Mouse (Mus musculus) left cerebral cortex, adult 2 months (tissue): ENCODE measurements around the gene Eif3l. TPM values are rescaled to one million over a fixed set of nuclear protein-coding genes. Genes with fewer than 3 reads are reported as not detected.
A peak's percentile ranks its signal among the peaks of the same experiment; 100 is the strongest.

Source experiments
- DNase-seq, 2 experiments: peaks; one replicate each; pipeline ENCODE4 v3.0.0; 2021 to 2022; ENCODE audit warnings: low spot score in 2 of 2, mixed read lengths in 1 of 2; ENCODE audit errors: extremely low spot score in 1 of 2
- H3K27ac ChIP-seq: fragments of 200-600 bp; 2 replicates; pipeline ENCODE4 v1.8.1; 2022
- H3K4me3 ChIP-seq: fragments of 200-600 bp; 2 replicates; pipeline ENCODE4 v1.8.1; 2022
- CTCF ChIP-seq: fragments of 200-600 bp; IDR thresholded peaks from 2 replicates; pipeline ENCODE4 v1.8.1; 2022; ENCODE audit warnings: antibody characterized with exemption, mild to moderate bottlenecking, moderate library complexity
- intact Hi-C: fragments of 180-260 bp; cut with DNase I; formaldehyde crosslinking; loops from one replicate; pipeline ENCODE4 v1.15.1; 2025
- total RNA-seq, 2 experiments: library from RNA; stranded (reverse); gene quantifications; 2 replicates each; pipeline ENCODE4 v1.2.3; 2021

Gene Eif3l
- total RNA-seq, 2 experiments from 2014 or later, result 62.5 to 66.6 TPM

DNA sequence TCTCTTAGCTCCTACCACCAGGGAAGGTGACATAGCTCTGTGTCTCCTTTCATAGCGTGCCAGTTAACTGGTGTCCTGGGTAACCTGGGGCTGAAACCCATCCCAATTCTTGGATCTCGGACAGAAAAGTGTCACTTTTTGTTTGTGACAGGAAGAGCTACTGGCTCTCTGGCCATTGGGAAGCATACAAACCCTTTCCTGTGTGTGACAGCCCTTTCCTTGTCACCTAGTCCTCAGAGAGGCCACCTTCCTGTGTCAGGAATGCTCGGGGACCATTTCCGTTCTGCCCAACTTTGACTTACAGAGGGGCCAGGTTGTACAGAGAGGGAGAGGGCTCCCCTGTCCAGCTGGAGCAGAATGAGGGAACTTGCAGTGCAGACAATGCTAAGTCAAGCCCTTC is 24.5 kb downstream of the Eif3l start:
- no peak for DNase-seq
- no peak overlapping the region for H3K4me3 ChIP-seq
- H3K27ac ChIP-seq, result no peak overlapping the region
- intact Hi-C loops, result no loop called here
- no peak for TF ChIP-seq CTCF

DNA sequence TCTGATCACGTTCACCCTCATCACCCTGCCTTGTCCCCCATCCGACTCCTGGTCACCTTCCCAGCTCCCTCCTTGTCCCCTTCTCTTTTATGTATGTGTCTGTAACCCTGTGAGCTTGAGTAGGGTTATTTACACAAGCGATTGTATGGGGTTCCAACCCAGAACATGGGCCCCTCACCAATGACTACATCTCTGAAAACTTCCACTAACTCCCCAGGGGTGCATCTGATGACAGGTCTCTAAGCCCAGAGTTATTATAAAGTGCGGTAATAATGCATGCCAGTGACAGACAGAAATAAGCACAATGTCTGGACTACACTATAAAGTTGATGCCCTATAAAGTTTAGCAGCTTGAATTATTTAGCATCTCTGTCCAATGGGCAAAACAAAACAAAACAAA is 25.4 kb downstream of the Eif3l start:
- H3K4me3 ChIP-seq, result no peak overlapping the region
- intact Hi-C loops, result no loop called here
- H3K27ac ChIP-seq, result no peak overlapping the region; the same call in 1 of the 2 replicates
- no peak for TF ChIP-seq CTCF
- no peak for DNase-seq

DNA sequence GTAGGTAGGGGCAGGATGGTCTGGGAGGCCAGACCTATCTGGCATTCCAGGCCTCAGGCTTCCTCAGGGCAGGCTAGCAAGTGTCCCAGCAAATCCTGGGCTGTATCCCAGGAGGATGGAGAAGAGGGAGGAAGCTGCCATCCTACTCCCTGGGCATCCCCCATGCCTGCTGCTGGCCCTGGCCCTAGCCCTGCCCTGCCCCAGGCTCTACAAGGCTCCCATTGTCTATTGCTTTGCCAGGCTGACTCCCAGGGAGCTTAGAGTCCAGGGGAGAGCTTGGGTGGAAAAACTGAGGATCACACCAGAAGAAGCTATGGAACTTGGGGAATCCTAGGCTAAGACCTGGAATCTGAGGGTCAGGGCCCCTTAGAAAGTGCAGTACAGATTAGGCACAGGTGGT is 26.6 kb downstream of the Eif3l start:
- H3K4me3 ChIP-seq, result no peak overlapping the region
- TF ChIP-seq CTCF, result no peak
- peak overlapping the region; percentile 44; the same call in 1 of the 2 replicates for H3K27ac ChIP-seq
- intact Hi-C loops, result no loop called here
- no peak for DNase-seq

DNA sequence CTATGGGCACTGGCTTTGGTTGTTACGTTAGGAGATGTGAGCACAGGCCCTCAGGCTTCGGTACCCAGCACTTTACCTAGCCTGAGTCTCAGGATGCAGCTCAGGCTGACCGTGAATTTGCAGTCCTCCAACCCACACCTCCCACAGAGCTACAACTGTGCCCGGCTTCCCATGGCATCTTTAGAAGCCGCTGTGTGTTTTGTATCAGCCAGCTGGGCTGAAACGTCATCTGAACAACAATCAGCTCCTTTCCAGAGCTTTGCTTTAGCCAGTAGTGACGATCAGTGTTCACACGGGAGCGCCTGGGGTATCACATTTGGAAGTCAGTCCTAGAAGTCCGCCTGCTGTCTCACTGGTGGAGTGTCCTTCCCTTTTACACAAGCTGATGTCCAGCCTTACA is 28.3 kb downstream of the Eif3l start:
- intact Hi-C loops, result no loop called here
- Histone ChIP-seq H3K27ac (peak overlapping the region; percentile 19), H3K4me3 (no peak overlapping the region)
- no peak for DNase-seq
- TF ChIP-seq CTCF, result no peak

DNA sequence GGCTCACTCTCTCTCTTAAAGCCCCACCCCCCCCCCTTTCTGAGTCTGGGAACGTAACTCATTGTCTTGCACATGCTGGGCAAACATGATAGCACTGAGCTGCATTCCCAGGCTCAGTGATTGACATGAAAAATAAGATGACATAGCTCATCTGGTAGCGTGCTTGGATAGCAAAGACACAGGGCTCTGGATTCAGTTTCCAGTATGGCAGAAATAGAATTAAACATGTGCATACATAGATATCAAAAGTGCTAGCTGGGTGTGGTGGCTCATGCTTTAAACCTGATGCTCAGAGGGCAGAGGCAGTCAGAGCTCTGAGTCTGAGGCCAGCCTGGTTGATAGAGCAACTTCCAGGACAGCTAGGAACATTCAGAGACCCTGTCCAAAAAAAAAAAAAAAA is 30.8 kb downstream of the Eif3l start:
- no peak for TF ChIP-seq CTCF
- Histone ChIP-seq H3K4me3 (no peak overlapping the region), H3K27ac (no peak overlapping the region)
- no peak for DNase-seq
- intact Hi-C loops, result no loop called here

DNA sequence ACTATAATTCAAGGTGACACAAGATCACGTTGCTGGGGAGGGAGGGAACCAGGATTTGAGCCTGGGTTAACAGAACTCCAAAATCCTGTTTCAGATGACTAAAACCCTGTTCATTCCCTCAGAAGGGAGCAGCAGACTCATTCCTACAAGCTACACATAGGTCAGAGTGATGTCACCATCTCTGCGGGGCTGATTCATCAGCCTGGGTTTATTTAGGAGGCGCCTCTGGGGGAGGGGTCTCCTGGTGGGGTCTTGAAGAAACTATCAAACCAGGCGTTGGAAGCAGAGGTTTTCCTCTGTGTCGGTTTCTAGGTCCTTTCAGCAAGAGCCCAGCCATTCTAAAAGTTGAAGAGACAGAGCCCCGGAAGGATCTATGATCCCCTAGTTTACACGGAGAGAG is 33.0 kb downstream of the Eif3l start:
- H3K27ac ChIP-seq, result peak overlapping the region; percentile 50; the same call in 1 of the 2 replicates
- DNase-seq, result no peak
- intact Hi-C loops, result no loop called here
- peak overlapping the region; percentile 71 for H3K4me3 ChIP-seq
- TF ChIP-seq CTCF, result no peak

DNA sequence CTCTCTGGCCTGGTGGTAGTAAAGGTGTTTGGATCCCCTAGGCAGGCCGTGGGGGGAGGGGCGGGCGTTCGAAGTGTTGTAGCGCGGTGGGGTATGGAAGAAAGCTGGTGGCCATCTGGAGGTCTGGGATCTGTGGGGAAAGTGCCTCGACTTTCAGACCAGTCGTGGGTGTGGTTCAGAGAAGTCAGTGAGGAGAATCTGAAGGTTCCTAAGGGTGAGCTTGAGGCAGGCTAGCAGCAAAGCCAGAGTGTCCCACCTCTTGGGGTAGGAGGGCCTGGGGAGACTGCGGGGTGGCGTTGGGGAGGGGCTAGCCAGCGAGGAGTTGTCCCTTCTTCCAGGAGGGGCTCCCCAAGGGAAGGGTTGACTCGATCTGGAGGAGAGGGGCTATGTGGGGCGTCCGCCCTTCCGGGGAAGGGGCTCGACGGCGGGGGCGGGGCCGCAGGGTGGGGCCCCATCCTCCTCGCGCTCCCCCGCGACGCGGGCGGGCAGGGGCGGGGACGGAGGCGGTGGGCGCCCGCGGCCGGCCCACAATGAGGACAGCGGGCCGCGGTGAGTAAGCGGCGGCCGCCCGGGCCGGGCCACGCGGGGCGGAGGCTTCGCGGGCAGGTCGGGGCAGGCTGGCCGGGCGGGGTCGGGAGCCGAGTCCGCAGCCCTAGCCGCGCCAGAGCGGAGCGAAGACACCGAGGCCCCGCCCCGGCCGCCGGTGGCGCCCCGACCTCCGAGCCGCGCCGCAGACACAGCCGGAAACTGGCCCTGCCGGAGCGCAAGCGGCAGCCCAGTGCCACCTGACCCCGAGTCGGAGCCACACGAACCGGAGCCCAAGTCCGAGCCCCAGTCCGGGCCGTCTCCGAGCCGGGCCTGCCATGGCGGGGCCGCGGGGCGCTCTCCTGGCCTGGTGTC is 33.7 kb downstream of the Eif3l start, which contains the start of gene Micall1:
Gene Micall1, plus strand, starts transcription at position 478 of the 900 bp plus-strand sequence.
- peak within 1 kb of the TSS; percentile 80 for H3K27ac ChIP-seq
- no peak for TF ChIP-seq CTCF
- peak within 1 kb of the TSS; percentile 71 for H3K4me3 ChIP-seq
- DNase-seq, result peak; percentile 41 to 60
- intact Hi-C loops, result no loop called here

DNA sequence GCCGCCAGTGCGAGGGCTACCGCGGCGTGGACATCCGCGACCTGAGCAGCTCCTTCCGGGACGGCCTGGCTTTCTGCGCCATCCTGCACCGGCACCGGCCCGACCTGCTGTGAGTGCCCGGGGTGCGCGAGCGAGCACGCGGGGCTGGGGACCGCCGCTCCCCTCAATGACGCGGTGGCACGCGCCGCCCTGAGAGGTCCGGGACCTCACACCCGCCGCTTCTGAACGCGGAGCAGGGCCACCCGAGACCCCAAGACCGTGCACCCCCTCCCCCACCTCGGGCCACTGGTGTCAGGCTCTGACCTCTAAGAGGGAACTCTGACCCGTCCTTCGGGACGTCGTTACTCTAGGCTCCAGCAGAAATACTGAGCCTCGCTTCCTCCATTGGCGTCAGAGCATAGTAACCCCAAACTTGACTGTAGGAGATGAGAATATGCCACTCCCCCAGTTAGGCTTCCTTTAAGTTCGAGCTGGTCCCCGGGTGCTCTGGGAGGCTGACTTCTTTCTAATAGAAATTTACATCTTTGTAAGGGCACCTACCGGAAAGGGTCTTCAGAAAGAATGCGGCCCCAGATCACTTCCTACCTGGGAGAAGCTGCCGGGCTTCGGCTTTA is 34.4 kb downstream of the Eif3l start:
- DNase-seq, result peak in 1 of 2 experiments; percentile 32

DNA sequence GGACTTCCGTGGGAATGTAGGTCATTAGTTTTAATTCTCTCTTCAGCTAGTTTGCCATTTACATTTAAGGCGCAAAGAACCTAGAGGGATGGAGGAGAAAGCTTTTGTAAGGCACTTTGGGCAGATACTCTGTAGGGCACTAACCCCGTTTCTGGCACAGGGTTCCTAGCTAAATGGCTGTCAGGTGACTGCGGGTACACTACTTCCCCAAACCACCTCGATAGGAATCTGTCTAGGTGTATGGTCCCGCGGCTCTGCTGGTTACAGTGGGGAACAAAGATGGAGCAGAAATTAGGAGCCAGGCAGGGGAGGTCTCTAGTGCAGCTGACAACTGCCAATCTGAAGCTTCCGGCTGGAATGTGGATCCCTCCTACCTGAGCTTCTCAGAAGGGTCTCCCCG is 35.1 kb downstream of the Eif3l start:
- H3K27ac ChIP-seq, result peak overlapping the region; percentile 1; the same call in 1 of the 2 replicates
- peak overlapping the region; percentile 71 for H3K4me3 ChIP-seq
- TF ChIP-seq CTCF, result no peak
- no peak for DNase-seq
- intact Hi-C loops, result no loop called here

More for the DNA sequence above, 34.4 kb downstream of the Eif3l start:
- peak overlapping the region; percentile 71 for H3K4me3 ChIP-seq
- intact Hi-C loops, result no loop called here
- TF ChIP-seq CTCF, result no peak
- peak overlapping the region; percentile 80 for H3K27ac ChIP-seq

DNA sequence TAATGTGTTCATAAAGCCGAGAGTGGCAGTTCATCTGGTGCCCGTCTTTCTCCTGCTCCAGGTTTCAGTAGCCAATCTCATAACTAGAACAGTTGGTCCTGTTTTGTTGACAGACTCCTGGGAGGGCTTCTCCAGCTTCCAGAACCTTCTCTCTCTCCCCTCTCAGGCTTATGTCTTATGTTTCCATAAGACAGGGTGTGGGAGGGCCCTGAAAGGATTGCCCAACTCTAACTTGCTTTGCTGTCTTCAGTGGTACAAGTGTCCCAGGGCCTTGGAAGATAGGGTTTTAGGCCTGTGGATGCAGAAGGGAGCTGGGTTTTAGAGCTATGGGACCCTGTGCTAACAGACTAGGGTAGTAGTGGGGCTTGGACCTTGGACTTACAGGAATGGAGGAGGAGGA is 35.5 kb downstream of the Eif3l start:
- intact Hi-C loops, result no loop called here

DNA sequence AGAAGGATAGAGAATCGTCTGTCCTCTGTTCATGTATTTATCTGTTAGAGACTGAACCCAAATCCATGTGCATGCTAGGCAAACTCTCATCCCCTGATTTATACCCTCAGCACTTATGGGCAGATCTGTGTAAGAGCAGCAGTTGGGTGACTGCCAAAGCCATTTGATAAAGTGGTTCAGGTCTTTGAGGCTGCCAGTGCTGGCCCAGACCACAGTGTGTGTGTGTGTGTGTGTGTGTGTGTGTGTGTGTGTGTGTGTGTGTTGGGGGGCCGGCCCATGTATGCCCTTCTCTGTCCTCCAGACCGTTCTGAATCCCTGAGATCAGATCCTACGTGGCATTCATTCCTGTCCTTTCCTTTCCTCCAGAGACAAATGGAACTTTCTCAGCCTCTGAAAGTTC is 36.8 kb downstream of the Eif3l start:
- intact Hi-C loops, result no loop called here
- no peak for DNase-seq
- no peak for TF ChIP-seq CTCF
- H3K27ac ChIP-seq, result no peak overlapping the region
- H3K4me3 ChIP-seq, result no peak overlapping the region

More for the DNA sequence above, 35.5 kb downstream of the Eif3l start:
- no peak for TF ChIP-seq CTCF
- Histone ChIP-seq H3K4me3 (peak overlapping the region; percentile 71), H3K27ac (no peak overlapping the region)
- DNase-seq, result no peak

DNA sequence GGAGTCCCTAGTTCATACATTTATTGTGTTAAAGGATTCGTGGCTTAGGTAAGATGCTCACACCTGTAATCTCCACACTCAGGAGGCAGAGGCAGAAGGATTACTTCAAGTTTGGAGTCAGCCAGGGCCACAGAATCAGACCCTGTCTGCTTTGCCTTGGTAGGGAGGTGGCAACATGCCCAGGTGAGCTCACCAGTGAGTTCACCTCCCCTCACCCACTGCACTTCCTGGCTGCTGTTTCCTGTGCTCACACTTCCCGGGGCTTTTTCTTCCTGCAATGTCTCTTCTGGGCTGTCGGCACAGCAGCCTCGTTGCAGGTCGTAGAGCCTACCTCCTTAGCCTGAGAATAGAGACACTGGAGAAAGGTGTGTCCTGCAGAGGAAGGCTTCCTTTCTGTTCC is 40.3 kb downstream of the Eif3l start:
- Histone ChIP-seq H3K4me3 (no peak overlapping the region), H3K27ac (no peak overlapping the region)
- DNase-seq, result no peak
- intact Hi-C loops, result no loop called here
- no peak for TF ChIP-seq CTCF

DNA sequence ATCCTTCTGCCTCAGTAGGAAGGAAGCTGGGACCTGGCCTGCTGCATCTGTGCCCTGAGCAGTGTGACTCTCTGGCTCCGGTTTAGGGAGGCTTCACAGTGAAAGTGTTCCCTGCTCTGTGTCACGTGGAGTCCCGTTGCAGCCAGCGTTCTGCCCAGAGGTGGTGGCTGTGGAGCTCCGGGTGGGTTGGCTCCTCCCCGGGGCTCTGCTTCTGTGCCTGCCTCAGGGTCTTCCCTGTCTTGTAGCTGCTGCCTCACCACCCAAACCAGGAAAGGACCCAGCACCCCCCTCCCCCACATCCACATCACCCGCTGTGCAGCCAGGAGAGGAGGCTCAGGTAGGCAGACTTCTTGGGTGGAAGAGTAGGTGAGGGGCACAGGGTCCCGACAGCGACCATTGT is 44.5 kb downstream of the Eif3l start:
- no peak for TF ChIP-seq CTCF
- no peak overlapping the region for H3K27ac ChIP-seq
- intact Hi-C loops, result no loop called here
- DNase-seq, result no peak
- no peak overlapping the region for H3K4me3 ChIP-seq
